Comparison of ENCODE assay signal across 17 mouse cellular contexts in genomic region chrX:10883729-10884464, GRCm38 (mm10).
A peak's percentile ranks its signal among the peaks of the same experiment; 100 is the strongest.
DNase-seq lines count a peak whose midpoint lies in the region; ATAC-seq and TF ChIP-seq lines count a peak whose summit lies in the region.
"Had no signal": no experiment of that assay in that cellular context is flagged by ENCODE, and none has a peak within 500 bp of the region (broad histone marks: within the 10 kb centered on the region; RNA-seq: fewer than 3 reads in every experiment).

No protein-coding gene starts in this region.

- H3K27me3 ChIP-seq in neural tube, embryonic 12.5 days (replicated peaks) = no peaks in the 10 kb centered on the region
- H3K27me3 ChIP-seq in hindbrain, embryonic 16.5 days (replicated peaks; ENCODE audit: control insufficient read depth, insufficient read depth, low read length) = no peaks in the 10 kb centered on the region
- no peaks in the 10 kb centered on the region for H3K27me3 ChIP-seq in midbrain, embryonic 14.5 days (ENCODE audit: control insufficient read depth, insufficient read depth, low read length)
- H3K27me3 ChIP-seq: embryonic facial prominence, embryonic 13.5 days; intestine, embryonic 15.5 days; liver, embryonic 15.5 days had no signal

- H3K36me3 ChIP-seq in neural tube, embryonic 12.5 days = no peaks in the 10 kb centered on the region
- no peaks in the 10 kb centered on the region for H3K36me3 ChIP-seq in hindbrain, embryonic 16.5 days (ENCODE audit: control insufficient read depth, insufficient read depth, low read length)
- no peaks in the 10 kb centered on the region for H3K36me3 ChIP-seq in midbrain, embryonic 14.5 days (ENCODE audit: control insufficient read depth, insufficient read depth, low read length)
- H3K36me3 ChIP-seq: embryonic facial prominence, embryonic 13.5 days; intestine, embryonic 15.5 days; liver, embryonic 15.5 days had no signal

- no peak overlapping the region for H3K27ac ChIP-seq in neural tube, embryonic 12.5 days
- peak overlapping the region; percentile 34; the same call in 1 of the 2 replicates for H3K27ac ChIP-seq in hindbrain, embryonic 16.5 days (ENCODE audit: low read depth, low read length)
- peak overlapping the region; percentile 61 for H3K27ac ChIP-seq in midbrain, embryonic 14.5 days (replicated peaks; ENCODE audit: low read depth, low read length)
- H3K27ac ChIP-seq in gastrocnemius, adult 2 months = no peak overlapping the region
- H3K27ac ChIP-seq: embryonic facial prominence, embryonic 13.5 days; intestine, embryonic 15.5 days; liver, embryonic 15.5 days had no signal

- 46% methylated on average over 11 of the region's 11 CpGs for WGBS in neural tube, embryonic 12.5 days
- 37% methylated on average over 11 of the region's 11 CpGs for WGBS in hindbrain, embryonic 16.5 days
- WGBS in midbrain, embryonic 14.5 days = 37% methylated on average over 11 of the region's 11 CpGs

- intact Hi-C loops in gastrocnemius, adult 2 months (cut with DNase I) = no loop called here

- ATAC-seq in neural tube, embryonic 12.5 days (ENCODE audit: low FRiP score, low read depth) = 0 out of 2 replicates have a peak, but pooled peaks have one; percentile 33
- peak; percentile 48 for ATAC-seq in hindbrain, embryonic 16.5 days
- ATAC-seq in midbrain, embryonic 14.5 days (ENCODE audit: low FRiP score, low TSS enrichment) = no peak; the same call in 1 of the 2 replicates
- ATAC-seq: intestine, embryonic 15.5 days had no signal

- no peak overlapping the region for H3K9ac ChIP-seq in neural tube, embryonic 12.5 days
- H3K9ac ChIP-seq in hindbrain, embryonic 16.5 days (ENCODE audit: low read depth, low read length) = no peak overlapping the region
- H3K9ac ChIP-seq in midbrain, embryonic 14.5 days (replicated peaks; ENCODE audit: low read length) = no peak overlapping the region
- H3K9ac ChIP-seq: embryonic facial prominence, embryonic 13.5 days; intestine, embryonic 15.5 days; liver, embryonic 15.5 days had no signal

- no peak for TF ChIP-seq CTCF in gastrocnemius, adult 2 months (IDR thresholded peaks at IDR 0.05)

- H3K9me3 ChIP-seq in neural tube, embryonic 12.5 days = no peaks in the 10 kb centered on the region
- H3K9me3 ChIP-seq in hindbrain, embryonic 16.5 days (ENCODE audit: control insufficient read depth, low read length) = no peaks in the 10 kb centered on the region
- H3K9me3 ChIP-seq in midbrain, embryonic 14.5 days (ENCODE audit: control insufficient read depth, low read length) = no peaks in the 10 kb centered on the region
- H3K9me3 ChIP-seq: embryonic facial prominence, embryonic 13.5 days; intestine, embryonic 15.5 days; liver, embryonic 15.5 days had no signal

- no peak for DNase-seq in neural tube, embryonic 10.5 days (ENCODE audit: extremely low spot score, low spot score)
- DNase-seq in midbrain, embryonic 14.5 days = peak; percentile 50
- no peak for DNase-seq in gastrocnemius, adult 2 months
- DNase-seq in layer of hippocampus, adult 18-20 months (ENCODE audit: low spot score in 2 of 2) = no peak
- no peak for DNase-seq in lung, postnatal 14 days
- DNase-seq: cerebellum, adult 9-10 months; gastrocnemius, postnatal 10 days; heart, adult 18-20 months; heart, postnatal 36 days; kidney, postnatal 36 days; right cerebral cortex, adult 18-20 months; thymus, postnatal 36 days had no signal

- no peak overlapping the region for H3K4me2 ChIP-seq in neural tube, embryonic 12.5 days (replicated peaks)
- no peak overlapping the region for H3K4me2 ChIP-seq in hindbrain, embryonic 16.5 days (ENCODE audit: low read length)
- no peak overlapping the region for H3K4me2 ChIP-seq in midbrain, embryonic 14.5 days (ENCODE audit: low read length)
- H3K4me2 ChIP-seq: embryonic facial prominence, embryonic 13.5 days; intestine, embryonic 15.5 days; liver, embryonic 15.5 days had no signal

- H3K4me1 ChIP-seq in neural tube, embryonic 12.5 days = no peaks in the 10 kb centered on the region
- H3K4me1 ChIP-seq in hindbrain, embryonic 16.5 days (ENCODE audit: control insufficient read depth, insufficient read depth, low read depth, low read length) = no peaks in the 10 kb centered on the region
- H3K4me1 ChIP-seq in midbrain, embryonic 14.5 days (ENCODE audit: control insufficient read depth, insufficient read depth, low read length) = no peaks in the 10 kb centered on the region
- H3K4me1 ChIP-seq: embryonic facial prominence, embryonic 13.5 days; intestine, embryonic 15.5 days; liver, embryonic 15.5 days had no signal

- no peak overlapping the region for H3K4me3 ChIP-seq in neural tube, embryonic 12.5 days
- H3K4me3 ChIP-seq in hindbrain, embryonic 16.5 days (ENCODE audit: low read length) = no peak overlapping the region
- no peak overlapping the region for H3K4me3 ChIP-seq in midbrain, embryonic 14.5 days (replicated peaks; ENCODE audit: low read depth, low read length)
- no peak overlapping the region for H3K4me3 ChIP-seq in gastrocnemius, adult 2 months
- H3K4me3 ChIP-seq: embryonic facial prominence, embryonic 13.5 days; intestine, embryonic 15.5 days; liver, embryonic 15.5 days had no signal

Comparison
In these comparisons a context has a peak if more than half of its experiments do, and no peak if none do; other contexts are left out.
1. H3K27ac ChIP-seq: peak in hindbrain, embryonic 16.5 days (single experiment) and midbrain, embryonic 14.5 days (single experiment); none in neural tube, embryonic 12.5 days (single experiment) and gastrocnemius, adult 2 months (single experiment).